Mouse (Mus musculus) urinary bladder, postnatal 36 days (tissue): ENCODE results near the gene Taok3.
A peak's percentile ranks its signal among the peaks of the same experiment; 100 is the strongest.

Experiments used
- DNase-seq, 2 experiments: peaks; one replicate each; pipeline ENCODE4 v3.0.0; 2022; ENCODE audit warnings: low spot score in 2 of 2, mixed read lengths in 1 of 2

Gene Taok3

DNA sequence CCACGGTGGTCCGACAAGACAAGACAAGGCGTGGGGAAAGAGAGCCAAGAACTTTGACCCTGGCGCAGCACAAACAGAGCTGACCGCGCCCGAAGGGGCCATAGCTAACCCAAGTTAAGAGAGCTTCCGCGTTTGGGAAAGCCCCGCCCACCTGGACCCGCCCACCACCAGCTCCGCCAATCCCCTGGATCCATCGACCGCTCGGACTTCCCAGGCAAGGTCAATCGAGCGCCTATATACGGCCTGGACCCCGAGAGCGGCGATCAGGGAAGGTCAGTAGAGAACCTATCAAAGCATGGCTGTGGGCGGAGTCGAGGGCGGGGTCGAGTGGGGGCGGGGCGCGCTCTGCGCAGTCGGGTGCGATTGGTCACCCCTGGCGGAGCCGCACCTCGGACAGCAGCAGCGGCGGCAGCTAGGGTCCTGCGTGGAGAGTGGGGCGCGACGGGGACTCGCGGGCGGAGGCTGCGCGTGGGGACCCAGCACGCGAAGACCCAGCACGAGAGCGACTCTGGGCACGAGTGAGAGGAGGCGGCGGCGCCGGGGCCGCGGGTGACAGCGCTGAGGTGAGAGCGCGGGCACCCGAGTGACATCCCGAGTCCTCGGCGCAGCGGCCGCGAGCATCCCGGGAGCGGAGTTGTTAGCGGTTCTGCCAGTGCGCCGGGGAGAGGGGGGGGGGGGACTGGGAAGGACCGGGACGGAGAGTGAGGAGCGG, at the start of gene Taok3:
Gene Taok3, plus strand, starts transcription at position 353 of the 712 bp plus-strand sequence.
- peak; percentile 99 to 100 for DNase-seq

DNA sequence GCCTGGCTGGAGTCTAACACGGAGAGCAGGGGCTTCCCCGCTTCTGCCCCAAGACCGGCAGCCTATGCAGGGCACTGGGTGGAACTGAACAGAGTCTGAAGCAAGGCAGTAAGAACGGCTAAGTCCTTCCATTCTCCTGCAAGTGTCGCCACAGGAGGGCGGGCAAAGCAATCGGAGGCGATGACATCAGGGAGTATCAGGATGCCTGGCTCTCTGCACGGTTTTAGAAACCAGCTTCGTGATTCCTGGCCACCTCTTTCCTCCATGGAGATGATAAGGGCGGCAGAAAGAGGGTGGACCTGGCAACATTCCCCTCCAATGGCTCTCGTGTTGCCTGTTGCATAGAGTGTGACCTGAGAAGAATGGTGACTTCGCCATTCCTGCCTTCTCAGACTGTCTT, 32.2 kb upstream of the Taok3 start:
- no peak for DNase-seq

DNA sequence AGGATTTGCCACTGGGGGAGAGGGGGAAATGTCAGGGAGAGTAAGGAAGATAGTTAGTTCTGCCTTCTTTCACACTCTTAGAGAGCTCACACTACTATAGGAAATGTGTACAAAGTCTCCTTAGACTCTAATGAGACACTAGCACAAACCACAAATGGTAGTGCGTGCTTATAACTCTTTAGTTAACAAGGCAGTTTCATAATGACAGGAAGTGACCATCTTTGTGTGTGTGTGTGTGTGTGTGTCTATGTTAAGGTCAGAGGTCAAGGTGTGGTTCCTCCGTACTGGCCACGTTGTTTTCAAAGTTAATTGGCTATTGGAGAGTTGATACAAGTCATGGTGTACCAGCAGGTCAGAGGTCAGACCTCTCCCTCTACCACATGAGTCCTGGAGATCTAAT, 30.8 kb upstream of the Taok3 start:
- no peak for DNase-seq

DNA sequence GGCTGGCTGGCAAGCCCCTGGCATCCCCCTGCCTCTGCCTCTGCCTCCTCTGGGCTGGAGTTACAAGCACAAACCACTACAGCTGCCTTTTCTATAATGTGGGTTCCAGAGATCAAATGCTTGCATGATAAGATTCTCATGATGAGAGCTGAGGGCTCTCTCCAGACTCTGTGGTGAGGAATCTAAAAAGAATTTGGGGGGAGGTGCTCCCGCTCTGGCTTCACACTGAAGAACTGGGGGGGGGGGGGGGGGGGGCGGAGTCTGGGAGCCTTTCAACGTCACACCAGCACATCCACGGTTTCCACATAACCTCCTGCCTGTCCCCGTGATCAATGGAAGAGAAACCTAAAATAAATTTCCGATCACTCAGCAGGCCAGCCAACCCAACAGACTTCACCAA, 30.1 kb upstream of the Taok3 start:
- no peak for DNase-seq

- peak in 1 of 2 experiments; percentile 19 for DNase-seq
These were observed 25.5 kb upstream of the Taok3 start for GRCm38 (mm10) chr5:117094431-117094830.

DNA sequence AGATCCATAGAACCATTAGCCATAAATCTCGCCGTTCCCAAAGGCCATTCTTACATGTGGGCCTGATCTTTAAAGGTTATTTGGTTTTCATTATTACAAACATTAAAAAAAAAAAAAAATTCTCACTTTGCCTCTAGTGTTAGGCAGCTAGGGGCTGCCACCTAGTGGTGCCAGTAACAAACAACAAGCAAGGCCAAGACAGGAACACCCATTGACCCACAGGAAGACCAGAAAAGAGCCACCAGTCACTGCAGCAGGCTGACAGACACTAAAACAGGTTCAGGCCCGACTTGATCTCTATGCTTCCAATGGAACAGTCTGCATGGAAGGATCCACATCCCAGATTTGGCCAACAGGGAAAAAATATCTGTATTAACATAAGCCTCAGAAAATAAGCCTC, 23.2 kb upstream of the Taok3 start:
- DNase-seq: peak in 1 of 2 experiments; percentile 18

DNA sequence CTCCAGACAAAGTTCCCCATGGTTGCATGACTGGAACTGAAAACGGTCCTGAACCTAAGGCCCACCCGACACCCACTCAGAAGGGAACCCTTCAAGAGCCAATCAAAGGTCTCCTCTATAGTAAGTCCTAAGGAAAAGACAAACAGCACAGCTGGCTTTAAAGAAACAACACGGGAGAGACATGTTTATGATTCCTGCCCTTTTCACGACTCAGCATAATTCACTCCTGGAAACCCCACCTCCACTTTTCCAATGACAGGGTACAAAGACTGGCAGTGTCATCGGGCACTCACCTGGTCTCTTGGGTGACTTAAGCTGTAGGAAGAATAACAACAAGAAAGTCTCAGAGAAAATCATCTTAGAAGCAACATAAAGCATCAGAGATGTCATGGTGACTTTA, 20.9 kb upstream of the Taok3 start:
- no peak for DNase-seq

DNA sequence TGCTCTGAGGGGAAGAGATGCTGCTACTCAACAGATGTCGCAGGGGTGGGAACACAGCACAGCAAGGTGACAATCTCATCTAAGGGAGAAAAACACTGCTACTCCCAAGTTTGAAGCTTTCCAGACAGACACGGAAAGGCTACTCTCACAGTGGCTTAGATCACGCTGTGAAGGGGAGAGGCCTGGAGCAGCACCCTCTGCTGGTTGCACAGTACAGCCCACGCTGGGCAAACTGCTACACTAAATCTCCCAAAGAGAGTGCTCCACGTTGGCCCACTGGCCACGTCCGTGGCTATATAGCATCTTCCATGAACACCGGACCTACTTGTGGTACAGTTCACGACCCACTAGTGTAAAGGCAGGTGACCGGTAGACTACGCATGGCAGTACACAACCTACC, 20.2 kb upstream of the Taok3 start:
- no peak for DNase-seq

DNA sequence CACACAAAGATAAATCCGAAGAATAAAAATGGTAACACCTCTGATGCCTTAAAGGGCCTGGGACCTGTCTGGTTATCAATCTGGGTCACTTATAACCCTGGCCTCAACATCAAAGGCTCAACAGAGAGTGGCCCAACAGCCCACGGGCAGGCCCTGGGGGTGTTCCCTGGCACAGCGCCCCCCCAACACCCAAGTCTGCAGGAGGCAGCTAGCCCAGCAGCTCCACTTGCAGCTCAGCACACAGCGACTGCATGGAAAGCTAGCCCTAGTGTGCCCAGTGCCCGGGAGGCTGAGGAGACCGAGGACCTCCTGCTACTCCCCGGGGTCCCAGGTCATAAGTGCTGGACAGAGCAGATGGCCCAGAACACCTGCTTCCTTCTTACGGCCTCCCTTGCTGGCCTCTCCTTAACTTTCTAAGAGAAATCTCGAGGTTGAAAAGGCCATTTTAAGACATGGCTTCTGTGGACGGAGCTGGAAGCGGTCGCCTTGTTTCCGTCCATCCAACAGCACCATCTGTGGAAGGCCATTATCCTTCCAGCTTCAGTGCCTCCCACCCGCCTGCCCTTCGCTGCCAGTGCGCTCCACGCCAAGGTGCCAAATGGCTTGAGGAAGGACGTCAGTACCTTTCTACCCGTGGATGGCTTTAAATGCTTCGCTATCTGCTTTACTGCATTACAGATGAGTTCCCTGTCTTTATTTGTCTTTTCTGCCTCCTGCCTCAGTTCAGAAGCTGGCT, 16.6 kb upstream of the Taok3 start:
- no peak for DNase-seq

GRCm38 (mm10) chr5:117104329-117104728, 15.6 kb upstream of the Taok3 start:
- no peak for DNase-seq

- no peak for DNase-seq
These were observed 14.2 kb upstream of the Taok3 start for GRCm38 (mm10) chr5:117105761-117106160.

DNA sequence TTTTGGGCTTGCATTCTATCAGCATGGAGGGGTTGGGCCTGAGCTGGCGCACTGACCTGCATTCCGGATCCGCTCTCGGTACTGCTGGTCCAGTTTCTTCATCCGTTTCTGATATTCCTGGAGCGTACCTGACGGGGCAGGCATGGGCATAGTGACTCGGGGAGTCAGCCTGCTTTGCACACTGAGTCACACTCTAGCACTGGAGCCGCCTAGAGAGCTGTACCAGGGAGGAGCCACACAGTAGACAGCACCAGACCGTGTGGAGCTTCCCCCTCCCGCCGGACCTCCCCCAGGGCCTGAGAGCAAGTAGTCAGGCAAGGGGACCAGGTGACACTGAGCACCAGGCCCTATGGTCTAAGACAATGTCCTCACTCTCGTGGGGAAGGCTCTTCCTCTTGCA, 11.6 kb upstream of the Taok3 start:
- DNase-seq: peak in 1 of 2 experiments; percentile 33

DNA sequence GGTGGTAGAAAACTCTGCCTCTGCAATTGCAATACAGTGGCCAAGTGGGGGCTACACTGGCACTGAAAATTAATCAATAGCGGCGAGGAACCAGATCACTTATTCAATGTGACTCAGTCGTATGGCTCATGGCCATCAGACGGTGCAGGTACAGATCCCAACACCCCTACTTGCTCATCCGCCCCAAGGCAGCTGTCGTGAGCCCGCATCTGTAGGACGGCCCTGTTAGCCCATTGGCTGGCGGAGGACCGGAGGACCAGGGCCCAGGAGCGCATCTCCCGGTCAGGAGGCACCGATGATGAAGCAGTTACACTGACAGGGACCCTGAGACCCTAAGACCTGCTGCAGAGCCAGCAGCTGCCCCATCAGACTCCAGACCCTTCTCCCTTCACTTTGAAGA, 11.2 kb upstream of the Taok3 start:
- no peak for DNase-seq

GRCm38 (mm10) chr5:117109522-117109921, 10.4 kb upstream of the Taok3 start:
- DNase-seq: no peak

- DNase-seq: no peak
These were observed 8.7 kb upstream of the Taok3 start for GRCm38 (mm10) chr5:117111064-117111773.

GRCm38 (mm10) chr5:117111774-117112112, 8.2 kb upstream of the Taok3 start:
- DNase-seq: no peak

- DNase-seq: no peak
These were observed 6.6 kb upstream of the Taok3 start for GRCm38 (mm10) chr5:117113330-117113729.

GRCm38 (mm10) chr5:117114581-117115192, 5.2 kb upstream of the Taok3 start:
- peak in 1 of 2 experiments; percentile 40 for DNase-seq

GRCm38 (mm10) chr5:117115193-117115767, 4.6 kb upstream of the Taok3 start:
- DNase-seq: peak; percentile 36 to 47

- peak; percentile 97 to 99 for DNase-seq
These were observed 4.0 kb upstream of the Taok3 start, which contains the start of gene Suds3 for GRCm38 (mm10) chr5:117115836-117116366. Gene Suds3, minus strand, starts transcription at chr5:117116113.

DNA sequence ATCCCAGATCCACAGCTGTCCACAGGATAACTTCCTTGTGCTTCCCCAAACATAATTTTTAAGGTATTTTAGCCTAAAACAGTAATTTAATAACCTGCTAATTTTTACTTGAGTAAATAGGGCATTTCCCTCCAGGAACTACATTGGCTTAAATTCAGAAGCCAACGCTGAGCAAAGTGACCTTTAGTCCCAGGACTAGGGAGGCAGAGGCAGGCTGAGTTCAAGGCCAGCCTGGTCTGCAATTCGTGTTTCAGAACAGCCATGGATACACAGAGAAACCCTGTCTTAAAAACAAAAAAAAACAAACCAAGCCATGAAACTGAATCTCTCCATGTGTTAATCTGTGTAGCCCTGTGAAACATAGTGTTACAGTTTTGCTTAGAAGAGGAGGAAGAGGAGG, 3.3 kb upstream of the Taok3 start:
- no peak for DNase-seq

DNA sequence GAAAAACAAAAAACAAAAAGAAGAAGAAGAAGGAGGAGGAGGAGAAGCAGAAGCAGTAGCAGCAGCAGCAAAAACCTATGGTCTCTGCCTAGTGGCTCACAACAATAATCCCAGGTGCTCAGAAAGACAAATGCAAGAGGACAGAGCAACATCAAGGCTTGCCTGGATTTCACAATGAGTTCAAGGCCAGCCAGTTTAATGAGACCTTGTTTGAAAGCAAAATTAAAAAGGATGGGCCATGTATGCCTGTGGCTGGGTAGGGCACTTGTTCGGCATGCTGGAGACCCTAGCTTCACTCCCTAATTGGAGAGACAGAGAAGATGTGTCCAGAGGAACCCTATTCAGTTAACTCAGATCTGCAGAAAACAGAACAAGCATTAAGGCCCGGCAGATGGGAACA, 2.7 kb upstream of the Taok3 start:
- no peak for DNase-seq
